Mouse (Mus musculus): ENCODE data around the gene E2f2.

The E2f2 gene

GRCm38 (mm10) chr4:136198846-136199245 lies 26.7 kb downstream of the E2f2 start:
- peak; percentile 96 for DNase-seq (ENCODE audit: low read depth, low spot score)

- DNase-seq (ENCODE audit: low read depth, low spot score): peak; percentile 67
Observed at GRCm38 (mm10) chr4:136199562-136200292, 27.5 kb downstream of the E2f2 start.

- DNase-seq (ENCODE audit: low read depth, low spot score): peak; percentile 87
Observed at GRCm38 (mm10) chr4:136202509-136202908, 30.3 kb downstream of the E2f2 start.

- DNase-seq (ENCODE audit: low read depth, low spot score): no peak
Observed at GRCm38 (mm10) chr4:136204775-136205174, 32.6 kb downstream of the E2f2 start.

GRCm38 (mm10) chr4:136206033-136206893 lies 34.1 kb downstream of the E2f2 start, which contains the start of gene Asap3:
TSS of gene Asap3 (plus strand) at chr4:136206365.
- DNase-seq (ENCODE audit: low read depth, low spot score): peak; percentile 98

- DNase-seq (ENCODE audit: low read depth, low spot score): peak; percentile 93
Observed at GRCm38 (mm10) chr4:136206943-136207342, 34.7 kb downstream of the E2f2 start.

GRCm38 (mm10) chr4:136210931-136211330 lies 38.7 kb downstream of the E2f2 start:
- no peak for DNase-seq (ENCODE audit: low read depth, low spot score)

- no peak for DNase-seq (ENCODE audit: low read depth, low spot score)
Observed at GRCm38 (mm10) chr4:136213629-136214028, 41.4 kb downstream of the E2f2 start.

- DNase-seq (ENCODE audit: low read depth, low spot score): no peak
Observed at GRCm38 (mm10) chr4:136214828-136215227, 42.6 kb downstream of the E2f2 start.

GRCm38 (mm10) chr4:136215576-136215975 lies 43.4 kb downstream of the E2f2 start:
- DNase-seq (ENCODE audit: low read depth, low spot score): no peak

- DNase-seq (ENCODE audit: low read depth, low spot score): no peak
Observed at GRCm38 (mm10) chr4:136217063-136217462, 44.9 kb downstream of the E2f2 start.

GRCm38 (mm10) chr4:136218595-136219214 lies 46.5 kb downstream of the E2f2 start:
- no peak for DNase-seq (ENCODE audit: low read depth, low spot score)

GRCm38 (mm10) chr4:136220133-136220775 lies 48.1 kb downstream of the E2f2 start:
- DNase-seq (ENCODE audit: low read depth, low spot score): no peak

- DNase-seq (ENCODE audit: low read depth, low spot score): no peak
Observed at GRCm38 (mm10) chr4:136223549-136224239, 51.5 kb downstream of the E2f2 start.

GRCm38 (mm10) chr4:136224240-136224559 lies 52.0 kb downstream of the E2f2 start:
- DNase-seq (ENCODE audit: low read depth, low spot score): no peak

GRCm38 (mm10) chr4:136224677-136225460 lies 52.7 kb downstream of the E2f2 start:
- peak; percentile 90 for DNase-seq (ENCODE audit: low read depth, low spot score)

GRCm38 (mm10) chr4:136227408-136227807 lies 55.2 kb downstream of the E2f2 start:
- no peak for DNase-seq (ENCODE audit: low read depth, low spot score)

- no peak for DNase-seq (ENCODE audit: low read depth, low spot score)
Observed at GRCm38 (mm10) chr4:136228640-136229039, 56.4 kb downstream of the E2f2 start.

- DNase-seq (ENCODE audit: low read depth, low spot score): no peak
Observed at GRCm38 (mm10) chr4:136238669-136239068, 66.5 kb downstream of the E2f2 start.

- no peak for DNase-seq (ENCODE audit: low read depth, low spot score)
Observed at GRCm38 (mm10) chr4:136239111-136239510, 66.9 kb downstream of the E2f2 start.

All from R1 (cell line).